Mouse (Mus musculus) spleen, postnatal 4 days (tissue): Measurements from ENCODE around the gene Slc35b4.

Experiments used
- DNase-seq, 2 experiments: peaks; one replicate each; pipeline ENCODE4 v3.0.0; 2022; ENCODE audit warnings: low spot score in 2 of 2

Slc35b4 gene

DNA sequence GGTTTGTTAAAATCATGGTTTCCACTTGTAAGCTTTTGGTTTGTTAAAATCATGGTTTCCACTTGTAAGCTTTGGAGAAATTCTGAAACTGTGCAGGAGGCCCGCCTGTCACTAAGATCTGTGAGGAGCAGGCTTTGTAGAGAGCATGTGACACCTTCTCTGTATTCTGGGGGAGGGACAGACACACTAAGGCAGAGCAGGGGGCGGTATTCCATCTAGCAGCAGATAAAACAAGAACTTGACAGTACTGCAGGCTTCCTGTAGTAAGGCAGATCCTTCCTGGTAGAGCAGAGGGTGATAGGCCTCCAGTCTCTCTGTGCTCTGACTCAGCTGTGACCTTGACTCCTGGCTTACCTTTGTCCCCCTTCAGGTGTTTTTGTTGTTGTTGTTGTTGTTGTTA is 47.6 kb downstream of the Slc35b4 start:
- DNase-seq: no peak

DNA sequence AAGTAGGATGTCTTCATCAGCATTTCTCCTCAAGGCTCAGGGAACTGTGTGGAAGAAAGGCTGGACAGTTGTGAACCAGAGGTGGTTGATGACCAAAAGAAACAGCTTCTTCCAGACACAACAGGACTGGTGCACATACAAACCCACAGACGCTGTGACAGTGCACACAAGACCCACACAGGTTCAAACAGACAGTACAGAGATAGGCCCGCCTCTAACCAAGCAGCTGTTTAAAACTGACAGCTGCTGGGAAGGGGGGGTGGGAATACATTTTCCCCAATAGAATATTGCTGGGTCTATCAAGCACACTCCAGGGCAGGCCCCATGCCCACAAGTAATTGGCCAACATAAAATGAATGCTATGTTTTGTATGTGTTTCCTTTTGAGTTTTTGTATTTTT is 52.5 kb downstream of the Slc35b4 start:
- DNase-seq: no peak

GRCm38 (mm10) chr6:34116838-34117478 is 60.0 kb downstream of the Slc35b4 start:
- DNase-seq: peak in 1 of 2 experiments; percentile 28

GRCm38 (mm10) chr6:34111406-34111805 is 65.5 kb downstream of the Slc35b4 start:
- no peak for DNase-seq

DNA sequence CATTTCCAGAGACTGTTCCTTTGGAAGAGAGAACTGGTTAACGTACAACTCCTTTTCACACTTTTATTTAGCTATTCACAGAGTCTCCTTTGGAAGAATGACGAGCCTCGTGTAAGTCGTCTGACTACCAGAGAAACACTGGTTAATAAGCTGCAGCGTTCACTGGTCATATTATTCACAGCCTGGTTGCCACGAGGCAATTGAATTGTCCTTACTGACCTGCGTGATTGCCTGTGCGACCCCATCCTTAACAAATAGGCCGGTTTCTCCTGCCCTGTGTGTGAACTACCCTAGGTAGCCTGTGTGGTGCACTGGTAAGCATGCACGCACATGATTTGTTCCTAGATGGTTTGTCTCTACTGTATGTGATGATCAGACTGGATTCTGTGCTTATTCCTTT is 66.3 kb downstream of the Slc35b4 start:
- peak in 1 of 2 experiments; percentile 22 for DNase-seq
